ENCODE assay signal across 5 mouse cellular contexts in genomic region chr7:56121425-56121824, GRCm38 (mm10).
"Had no signal": no experiment of that assay in that cellular context is flagged by ENCODE, and none has a peak within 500 bp of the region (broad histone marks: within the 10 kb centered on the region; RNA-seq: fewer than 3 reads in every experiment).

No protein-coding gene starts in this region.

- DNase-seq: liver, embryonic 13.5 days; lung, adult 2 months; lung, postnatal 36 days; right cerebral cortex, postnatal 14 days; thymus, postnatal 36 days had no signal
